In genomic region chr14:105501792-105502632, GRCm38 (mm10) we compare ENCODE assay signal across 8 mouse cellular contexts.
DNase-seq lines count a peak whose midpoint lies in the region; ATAC-seq lines count a peak whose summit lies in the region.

No protein-coding gene starts in this region.

- no peak overlapping the region for H3K9ac ChIP-seq in forebrain, embryonic 13.5 days

- no peak overlapping the region for H3K27ac ChIP-seq in forebrain, embryonic 13.5 days

- peaks cover 21% of the 10 kb centered on the region for H3K27me3 ChIP-seq in forebrain, embryonic 13.5 days

- no peaks in the 10 kb centered on the region for H3K9me3 ChIP-seq in forebrain, embryonic 13.5 days (replicated peaks)

- WGBS in forebrain, embryonic 13.5 days: 2% methylated on average over 21 of the region's 21 CpGs

- DNase-seq in adrenal gland, adult (ENCODE audit: inconsistent age in 2 of 2, low spot score in 1 of 2): peak; percentile 10 to 62
- no peak for DNase-seq in adrenal gland, adult 18-20 months (ENCODE audit: low spot score in 2 of 2)
- peak; percentile 89 for DNase-seq in ES-CJ7 (ENCODE audit: low read depth, low spot score)
- peak; percentile 60 for DNase-seq in kidney, postnatal 14 days
- peak; percentile 71 for DNase-seq in retina, embryonic 14.5 days (ENCODE audit: low spot score)
- no peak for DNase-seq in thymus, adult 18-20 months
- DNase-seq in thymus, postnatal 0 days (ENCODE audit: low spot score): no peak

- H3K36me3 ChIP-seq in forebrain, embryonic 13.5 days (ENCODE audit: poor library complexity, severe bottlenecking): no peaks in the 10 kb centered on the region

- ATAC-seq in forebrain, embryonic 13.5 days: peak; percentile 7; the same call in 1 of the 2 replicates

- peak overlapping the region; percentile 47 for H3K4me2 ChIP-seq in forebrain, embryonic 13.5 days

- peak overlapping the region; percentile 0; the same call in 1 of the 2 replicates for H3K4me3 ChIP-seq in forebrain, embryonic 13.5 days

- peaks cover 35% of the 10 kb centered on the region for H3K4me1 ChIP-seq in forebrain, embryonic 13.5 days

Comparison
In these comparisons a context has a peak if more than half of its experiments do, and no peak if none do; other contexts are left out.
1. DNase-seq: peak in adrenal gland, adult (2 of 2), ES-CJ7 (single experiment), kidney, postnatal 14 days (single experiment) and retina, embryonic 14.5 days (single experiment); none in adrenal gland, adult 18-20 months (0 of 2), thymus, adult 18-20 months (0 of 2) and thymus, postnatal 0 days (single experiment).